Mouse (Mus musculus) lung, postnatal 0 days (tissue): ENCODE data around the gene Atp4b.

ENCODE experiments used
- CTCF ChIP-seq: IDR thresholded peaks from 2 replicates; pipeline ENCODE4 v1.5.1; 2016; ENCODE audit warnings: antibody characterized with exemption, mild to moderate bottlenecking
- EP300 ChIP-seq: IDR thresholded peaks from 2 replicates; pipeline ENCODE4 v1.6.1; 2016; ENCODE audit warnings: antibody characterized with exemption, mild to moderate bottlenecking, control low read depth

DNA sequence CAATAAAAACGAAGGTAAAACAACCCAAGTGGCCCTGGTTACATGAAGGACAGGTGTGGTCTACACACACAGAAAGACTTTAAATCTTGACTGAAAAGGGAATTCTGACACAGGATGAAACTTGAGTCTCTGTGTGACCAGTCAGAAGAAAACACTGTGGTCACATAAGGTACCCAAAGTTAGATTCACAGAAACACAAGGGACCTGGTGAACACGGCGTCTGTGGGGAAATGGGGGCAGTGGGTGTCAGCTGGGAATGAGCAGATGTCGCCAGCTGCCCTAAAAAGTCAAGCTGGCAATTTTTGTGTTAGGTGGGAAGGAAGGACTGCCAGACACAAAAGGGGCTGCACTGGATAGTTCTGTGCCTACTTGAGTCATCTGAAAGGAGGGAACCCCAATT lies 13.6 kb downstream of the Atp4b start:
- no peak for TF ChIP-seq CTCF
- TF ChIP-seq EP300 = no peak
